In the genomic region with DNA sequence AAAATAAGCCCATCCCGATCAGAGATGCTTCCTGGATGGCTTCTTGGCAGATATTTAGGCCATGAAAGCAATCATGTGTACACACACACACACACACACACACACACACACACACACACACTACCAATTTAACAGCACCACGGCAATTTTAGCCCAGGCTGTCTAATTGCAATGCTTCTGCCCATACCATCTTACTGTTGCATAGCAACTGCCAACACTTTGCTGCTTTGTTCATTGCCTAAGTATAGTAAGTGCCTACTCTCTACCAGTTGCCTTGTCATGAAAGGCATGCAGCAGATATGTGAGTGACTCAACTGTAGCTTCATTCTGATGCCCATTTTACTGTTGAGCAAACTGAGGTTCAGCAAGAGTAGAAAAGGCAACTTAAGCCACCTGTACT, we compare ENCODE assay signal across 11 mouse cellular contexts.
"Had no signal": no experiment of that assay in that cellular context is flagged by ENCODE, and none has a peak within 500 bp of the region (broad histone marks: within the 10 kb centered on the region; RNA-seq: fewer than 3 reads in every experiment).

No protein-coding gene starts in this region.

- H3K4me2 ChIP-seq: kidney, embryonic 15.5 days; liver, embryonic 11.5 days; liver, embryonic 15.5 days; midbrain, embryonic 15.5 days; neural tube, embryonic 12.5 days had no signal

- ATAC-seq: lung, postnatal 0 days; midbrain, embryonic 15.5 days had no signal

- H3K9me3 ChIP-seq: kidney, embryonic 15.5 days; limb, embryonic 10.5 days; liver, embryonic 15.5 days; midbrain, embryonic 15.5 days; neural tube, embryonic 12.5 days had no signal

- H3K36me3 ChIP-seq: kidney, embryonic 15.5 days; limb, embryonic 10.5 days; liver, embryonic 15.5 days; midbrain, embryonic 15.5 days; neural tube, embryonic 12.5 days had no signal

- H3K9ac ChIP-seq: kidney, embryonic 15.5 days; liver, embryonic 15.5 days; midbrain, embryonic 15.5 days; neural tube, embryonic 12.5 days had no signal

- H3K4me1 ChIP-seq: kidney, embryonic 15.5 days; limb, embryonic 10.5 days; liver, embryonic 15.5 days; midbrain, embryonic 15.5 days; neural tube, embryonic 12.5 days had no signal

- H3K27me3 ChIP-seq: kidney, embryonic 15.5 days; liver, embryonic 15.5 days; midbrain, embryonic 15.5 days; neural tube, embryonic 12.5 days had no signal

- H3K4me3 ChIP-seq: kidney, embryonic 15.5 days; limb, embryonic 10.5 days; liver, embryonic 15.5 days; midbrain, embryonic 15.5 days; neural tube, embryonic 12.5 days had no signal

- H3K27ac ChIP-seq: kidney, embryonic 15.5 days; limb, embryonic 10.5 days; liver, embryonic 15.5 days; midbrain, embryonic 15.5 days; neural tube, embryonic 12.5 days had no signal

- DNase-seq: kidney, adult 2 months; kidney, postnatal 14 days; lung, adult 2 months; lung, postnatal 36 days had no signal
